Mouse (Mus musculus) ovary, postnatal 10 days (tissue): Measurements from ENCODE around the gene Slc4a8.

Experiments used
- DNase-seq: peaks from one replicate; pipeline ENCODE4 v3.0.0; 2022; ENCODE audit warnings: low spot score

Slc4a8 gene

GRCm38 (mm10) chr15:100830682-100831081 lies 69.1 kb downstream of the Slc4a8 start:
- no peak for DNase-seq

GRCm38 (mm10) chr15:100832144-100832543 lies 70.6 kb downstream of the Slc4a8 start:
- no peak for DNase-seq

- DNase-seq: no peak
Measured at GRCm38 (mm10) chr15:100832784-100833183, 71.2 kb downstream of the Slc4a8 start.

GRCm38 (mm10) chr15:100836729-100837128 lies 75.2 kb downstream of the Slc4a8 start:
- DNase-seq: no peak

GRCm38 (mm10) chr15:100838607-100839207 lies 77.2 kb downstream of the Slc4a8 start:
- peak; percentile 16 for DNase-seq

- no peak for DNase-seq
Measured at GRCm38 (mm10) chr15:100844336-100844735, 82.8 kb downstream of the Slc4a8 start.

- no peak for DNase-seq
Measured at GRCm38 (mm10) chr15:100845049-100845879, 83.7 kb downstream of the Slc4a8 start.

- DNase-seq: no peak
Measured at GRCm38 (mm10) chr15:100847193-100847592, 85.6 kb downstream of the Slc4a8 start.

GRCm38 (mm10) chr15:100857586-100857985 lies 96.0 kb downstream of the Slc4a8 start:
- DNase-seq: no peak

- DNase-seq: no peak
Measured at GRCm38 (mm10) chr15:100860856-100861255, 99.3 kb downstream of the Slc4a8 start.

GRCm38 (mm10) chr15:100865556-100865955 lies 104.0 kb downstream of the Slc4a8 start:
- no peak for DNase-seq

- DNase-seq: no peak
Measured at GRCm38 (mm10) chr15:100869558-100869957, 108.0 kb downstream of the Slc4a8 start, which contains the start of gene Scn8a. TSS of gene Scn8a (plus strand) at chr15:100869858.

GRCm38 (mm10) chr15:100870001-100870774 lies 108.6 kb downstream of the Slc4a8 start:
- DNase-seq: peak; percentile 28

GRCm38 (mm10) chr15:100870775-100871106 lies 109.2 kb downstream of the Slc4a8 start:
- no peak for DNase-seq

GRCm38 (mm10) chr15:100871107-100872011 lies 109.8 kb downstream of the Slc4a8 start:
- DNase-seq: no peak

GRCm38 (mm10) chr15:100873155-100873554 lies 111.6 kb downstream of the Slc4a8 start:
- peak; percentile 60 for DNase-seq
